In genomic region chr16:49997040-49997439, GRCm38 (mm10) we compare ENCODE assay signal across 10 mouse cellular contexts.
A peak's percentile ranks its signal among the peaks of the same experiment; 100 is the strongest.
DNase-seq lines count a peak whose midpoint lies in the region; ATAC-seq and TF ChIP-seq lines count a peak whose summit lies in the region.
"Had no signal": no experiment of that assay in that cellular context is flagged by ENCODE, and none has a peak within 500 bp of the region (broad histone marks: within the 10 kb centered on the region; RNA-seq: fewer than 3 reads in every experiment).

No protein-coding gene starts in this region.

- WGBS in heart, adult 2 months: 51% methylated on average over 7 of the region's 7 CpGs
- 87% methylated on average over 7 of the region's 7 CpGs for WGBS in heart, embryonic 10.5 days
- 78% methylated on average over 7 of the region's 7 CpGs for WGBS in lung, embryonic 14.5 days

- no peak overlapping the region for H3K9ac ChIP-seq in heart, adult 2 months (ENCODE audit: low read depth, low read length)
- no peak overlapping the region for H3K9ac ChIP-seq in lung, embryonic 14.5 days
- H3K9ac ChIP-seq: forebrain, embryonic 12.5 days had no signal

- H3K27ac ChIP-seq in heart, adult 2 months: peak overlapping the region; percentile 54; the same call in 1 of the 2 replicates
- no peak overlapping the region for H3K27ac ChIP-seq in heart, embryonic 10.5 days
- H3K27ac ChIP-seq in lung, embryonic 14.5 days (ENCODE audit: low read depth): no peak overlapping the region; the same call in 1 of the 2 replicates
- H3K27ac ChIP-seq: forebrain, embryonic 12.5 days had no signal

- H3K79me2 ChIP-seq in heart, adult 2 months (replicated peaks; ENCODE audit: control insufficient read depth, insufficient read depth, low read length): no peaks in the 10 kb centered on the region

- TF ChIP-seq CTCF in heart, adult 2 months (IDR thresholded peaks at IDR 0.05): peak; percentile 49
- TF ChIP-seq CTCF in lung, embryonic 14.5 days (IDR thresholded peaks at IDR 0.05; ENCODE audit: low read depth): no peak

- peaks cover 6% of the 10 kb centered on the region; the same call in 1 of the 2 replicates for H3K36me3 ChIP-seq in heart, adult 2 months (ENCODE audit: control insufficient read depth, insufficient read depth, low read length)
- H3K36me3 ChIP-seq in heart, embryonic 10.5 days: no peaks in the 10 kb centered on the region
- H3K36me3 ChIP-seq in lung, embryonic 14.5 days (ENCODE audit: insufficient read depth): no peaks in the 10 kb centered on the region
- H3K36me3 ChIP-seq: forebrain, embryonic 12.5 days had no signal

- ATAC-seq in lung, embryonic 14.5 days (ENCODE audit: insufficient read depth): no peak
- ATAC-seq: CD4-positive, CD25-positive, alpha-beta regulatory T cell, adult 4 months had no signal

- peak; percentile 65 to 71 for DNase-seq in heart, adult 2 months
- no peak for DNase-seq in heart, embryonic 10.5 days (ENCODE audit: low spot score)
- DNase-seq in brain, adult 2 months (ENCODE audit: low read depth, low spot score): peak; percentile 27
- peak; percentile 60 to 81 for DNase-seq in gastrocnemius, postnatal 4 days (ENCODE audit: low spot score in 2 of 2)
- DNase-seq in lung, embryonic 14.5 days: peak; percentile 72
- no peak for DNase-seq in frontal cortex, postnatal 36 days (ENCODE audit: low spot score in 2 of 2)
- no peak for DNase-seq in layer of hippocampus, adult 9-10 months (ENCODE audit: low spot score)
- no peak for DNase-seq in cerebellum, postnatal 36 days

- no peak for TF ChIP-seq EP300 in heart, adult 2 months (IDR thresholded peaks at IDR 0.05; ENCODE audit: insufficient read depth, low read depth, low read length)

- H3K9me3 ChIP-seq in heart, embryonic 10.5 days: 0 out of 2 replicates have a peak, but pooled peaks cover 3% of the 10 kb centered on the region
- no peaks in the 10 kb centered on the region for H3K9me3 ChIP-seq in lung, embryonic 14.5 days (ENCODE audit: low read depth, low read length)
- H3K9me3 ChIP-seq: forebrain, embryonic 12.5 days had no signal

- no peak for TF ChIP-seq POLR2A in heart, adult 2 months (IDR thresholded peaks at IDR 0.05; ENCODE audit: insufficient read depth, low read depth, low read length)

- intact Hi-C loops in heart, adult 2 months (cut with DNase I): no loop called here

- H3K27me3 ChIP-seq in heart, adult 2 months (ENCODE audit: control insufficient read depth, insufficient read depth, low read length): no peaks in the 10 kb centered on the region
- peaks cover 27% of the 10 kb centered on the region for H3K27me3 ChIP-seq in heart, embryonic 10.5 days (ENCODE audit: insufficient read depth, poor library complexity, severe bottlenecking)
- H3K27me3 ChIP-seq in lung, embryonic 14.5 days (ENCODE audit: insufficient read depth, low read length): no peaks in the 10 kb centered on the region
- H3K27me3 ChIP-seq: forebrain, embryonic 12.5 days had no signal

- peaks cover 6% of the 10 kb centered on the region for H3K4me1 ChIP-seq in heart, adult 2 months (ENCODE audit: control insufficient read depth, insufficient read depth, low read length)
- H3K4me1 ChIP-seq in heart, embryonic 10.5 days: no peaks in the 10 kb centered on the region
- H3K4me1 ChIP-seq in lung, embryonic 14.5 days (ENCODE audit: insufficient read depth): no peaks in the 10 kb centered on the region

- H3K4me3 ChIP-seq in heart, adult 2 months: no peak overlapping the region
- H3K4me3 ChIP-seq in heart, embryonic 10.5 days: no peak overlapping the region
- no peak overlapping the region for H3K4me3 ChIP-seq in lung, embryonic 14.5 days (ENCODE audit: low read depth, low read length)
- H3K4me3 ChIP-seq: forebrain, embryonic 12.5 days had no signal

- H3K4me2 ChIP-seq in lung, embryonic 14.5 days: no peak overlapping the region
- H3K4me2 ChIP-seq: forebrain, embryonic 12.5 days had no signal

Comparison
In these comparisons a context has a peak if more than half of its experiments do, and no peak if none do; other contexts are left out.
1. DNase-seq: peak in heart, adult 2 months (2 of 2), brain, adult 2 months (single experiment), gastrocnemius, postnatal 4 days (2 of 2) and lung, embryonic 14.5 days (single experiment); none in heart, embryonic 10.5 days (single experiment), frontal cortex, postnatal 36 days (0 of 2), layer of hippocampus, adult 9-10 months (single experiment) and cerebellum, postnatal 36 days (0 of 2).